Mouse (Mus musculus) olfactory bulb, adult 2 months (tissue): ENCODE results near the gene Ptpa.
A peak's percentile ranks its signal among the peaks of the same experiment; 100 is the strongest.

Experiments used
- CTCF ChIP-seq: fragments of 200-500 bp; IDR thresholded peaks from 2 replicates; pipeline ENCODE4 v1.5.1; 2012; ENCODE audit warnings: low read depth, mild to moderate bottlenecking, low read length, moderate library complexity; ENCODE audit not compliant: insufficient read depth
- POLR2A ChIP-seq: fragments of 200-500 bp; IDR thresholded peaks from 2 replicates; pipeline ENCODE4 v1.6.1; 2012; ENCODE audit warnings: mild to moderate bottlenecking, low read depth, low read length, moderate library complexity; ENCODE audit not compliant: insufficient read depth

GRCm38 (mm10) chr2:30441518-30442497 is 26.0 kb downstream of the Ptpa start:
- no peak for TF ChIP-seq CTCF
- TF ChIP-seq POLR2A: 0 out of 2 replicates have a peak, but pooled peaks have one; percentile 13
